Mouse (Mus musculus) spleen, adult 2 months (tissue): ENCODE data around the gene Krt34. TPM values are rescaled to one million over a fixed set of nuclear protein-coding genes. Genes with fewer than 3 reads are reported as not detected.

Source experiments
- DNase-seq, 2 experiments: peaks; one replicate each; pipeline versions ENCODE4 v3.0.0 to v3.0.0-alpha.2; 2012 to 2021; ENCODE audit warnings: low spot score in 2 of 2, low read depth in 1 of 2
- H3K27ac ChIP-seq: fragments of 200-500 bp; 2 replicates; pipeline ENCODE4 v1.5.1; 2012; ENCODE audit warnings: low read length, inconsistent platforms; ENCODE audit not compliant: insufficient read depth
- H3K27me3 ChIP-seq: fragments of 200-500 bp; 2 replicates; pipeline ENCODE4 v1.6.1; 2012; ENCODE audit warnings: mild to moderate bottlenecking, moderate library complexity, low read length, inconsistent platforms; ENCODE audit not compliant: control insufficient read depth, insufficient read depth
- H3K36me3 ChIP-seq: fragments of 200-500 bp; 2 replicates; pipeline ENCODE4 v1.6.1; 2012; ENCODE audit warnings: mild to moderate bottlenecking, low read length, inconsistent platforms; ENCODE audit not compliant: control insufficient read depth, insufficient read depth
- H3K4me1 ChIP-seq: fragments of 200-500 bp; 2 replicates; pipeline ENCODE4 v1.6.1; 2011; ENCODE audit warnings: inconsistent platforms; ENCODE audit not compliant: control insufficient read depth, insufficient read depth, insufficient read length
- H3K4me3 ChIP-seq: fragments of 200-500 bp; 2 replicates; pipeline ENCODE4 v1.5.1; 2011; ENCODE audit warnings: mild to moderate bottlenecking, inconsistent platforms; ENCODE audit not compliant: insufficient read depth, insufficient read length; ENCODE audit errors: extremely low read depth
- CTCF ChIP-seq: fragments of 200-500 bp; IDR thresholded peaks from 2 replicates; pipeline ENCODE4 v1.5.1; 2011; ENCODE audit warnings: mild to moderate bottlenecking, inconsistent platforms; ENCODE audit not compliant: insufficient read depth, insufficient read length, insufficient replicate concordance; ENCODE audit errors: extremely low read depth
- POLR2A ChIP-seq: fragments of 200-500 bp; IDR thresholded peaks from 2 replicates; pipeline ENCODE4 v1.6.1; 2011; ENCODE audit warnings: low read depth, low read length, inconsistent platforms
- WGBS: fragments of 180-500 bp; shearing (Covaris S2); methylation state at CpG from one replicate; pipeline ENCODE4 v1.1.7; 2018; 5-methylcytosine and 5-hydroxymethylcytosine counted together
- polyA plus RNA-seq: library from polyadenylated mRNA; depleted of rRNA; stranded (reverse); fragments of >200 nt; gene quantifications from 2 replicates; pipeline ENCODE4 v1.2.3, GENCODE M21; 2012; rRNA removed

Krt34 gene
- polyA plus RNA-seq, 1 experiment: not detected

DNA sequence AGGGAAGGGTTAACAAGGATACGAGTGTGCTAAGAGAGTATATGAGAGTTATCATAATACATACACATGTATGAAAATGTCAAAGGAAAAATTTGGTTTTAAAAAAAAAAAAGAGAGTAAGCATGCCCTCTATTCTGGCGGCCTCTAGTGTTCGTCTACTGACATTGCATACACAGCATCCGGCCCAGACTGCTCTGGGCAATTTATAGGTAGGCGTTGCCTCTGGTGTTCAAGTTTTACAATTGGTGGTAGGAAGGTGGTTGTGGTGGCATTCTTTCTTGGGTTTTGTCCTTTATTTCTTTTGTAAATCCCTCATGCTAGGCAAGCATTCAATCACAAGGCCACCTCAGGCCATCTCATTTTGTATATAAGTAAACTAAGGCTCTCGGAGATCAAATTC, 36.5 kb downstream of the Krt34 start:
- no peak for DNase-seq
- WGBS: 20% methylated on average over 6 of the region's 6 CpGs

DNA sequence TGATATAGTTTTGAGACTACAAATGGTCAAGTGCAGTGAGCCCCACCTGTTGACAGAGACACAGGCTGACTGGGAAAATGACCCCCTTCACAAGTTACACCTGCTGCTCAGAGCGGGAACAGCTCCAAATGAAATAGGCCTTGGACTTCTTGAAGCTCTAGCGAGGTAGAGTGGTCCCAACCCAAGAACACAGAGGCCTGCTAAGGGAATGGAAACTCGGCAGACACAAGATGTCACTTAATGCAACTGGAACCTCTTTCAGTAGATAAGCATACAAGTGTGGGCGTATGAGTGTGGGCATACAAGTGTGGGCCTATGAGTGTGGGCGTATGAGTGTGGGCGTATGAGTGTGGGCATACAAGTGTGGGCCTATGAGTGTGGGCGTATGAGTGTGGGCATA, 42.3 kb downstream of the Krt34 start:
- TF ChIP-seq CTCF (no peak), POLR2A (no peak)
- no peak for DNase-seq
- Histone ChIP-seq H3K36me3 (no peaks in the 10 kb centered on the region), H3K27me3 (no peaks in the 10 kb centered on the region), H3K4me3 (no peak overlapping the region), H3K4me1 (no peaks in the 10 kb centered on the region), H3K27ac (no peak overlapping the region)
- 87% methylated on average over 7 of the region's 7 CpGs for WGBS

More for the DNA sequence above, 36.5 kb downstream of the Krt34 start:
- H3K4me3 ChIP-seq: no peak overlapping the region
- H3K27ac ChIP-seq: no peak overlapping the region
- no peaks in the 10 kb centered on the region for H3K36me3 ChIP-seq
- TF ChIP-seq POLR2A: no peak
- TF ChIP-seq CTCF: peak; percentile 43; the same call in 1 of the 2 replicates
- H3K4me1 ChIP-seq: no peaks in the 10 kb centered on the region
- no peaks in the 10 kb centered on the region for H3K27me3 ChIP-seq

GRCm38 (mm10) chr11:99994384-99994661, 47.0 kb downstream of the Krt34 start:
- Histone ChIP-seq H3K4me3 (no peak overlapping the region), H3K36me3 (no peaks in the 10 kb centered on the region), H3K27ac (no peak overlapping the region), H3K4me1 (no peaks in the 10 kb centered on the region), H3K27me3 (no peaks in the 10 kb centered on the region)
- no peak for TF ChIP-seq CTCF
- TF ChIP-seq POLR2A: no peak
- DNase-seq: no peak
- WGBS: 67% methylated on average over 4 of the region's 4 CpGs

- Histone ChIP-seq H3K36me3 (no peaks in the 10 kb centered on the region), H3K4me3 (no peak within 1 kb of the TSS), H3K27ac (no peak within 1 kb of the TSS), H3K27me3 (no peaks in the 10 kb centered on the region), H3K4me1 (no peaks in the 10 kb centered on the region)
- DNase-seq: no peak
- 20% methylated on average over 26 of the region's 26 CpGs for WGBS
- TF ChIP-seq POLR2A (no peak), CTCF (no peak)
These were observed 47.6 kb downstream of the Krt34 start, which contains the start of gene Krtap17-1 for GRCm38 (mm10) chr11:99993620-99994383. Krtap17-1 (minus strand) TSS chr11:99993994.

- Histone ChIP-seq H3K27ac (no peak overlapping the region), H3K36me3 (no peaks in the 10 kb centered on the region), H3K4me1 (no peaks in the 10 kb centered on the region), H3K27me3 (no peaks in the 10 kb centered on the region), H3K4me3 (no peak overlapping the region)
- TF ChIP-seq CTCF (no peak), POLR2A (no peak)
- no peak for DNase-seq
- 81% methylated on average over 3 of the region's 3 CpGs for WGBS
These were observed 50.8 kb downstream of the Krt34 start for GRCm38 (mm10) chr11:99990571-99990970.

GRCm38 (mm10) chr11:99989881-99990405, 51.4 kb downstream of the Krt34 start:
- DNase-seq: no peak
- no peak overlapping the region for H3K27ac ChIP-seq
- no peaks in the 10 kb centered on the region for H3K27me3 ChIP-seq
- no peak overlapping the region for H3K4me3 ChIP-seq
- WGBS: 86% methylated on average over 6 of the region's 6 CpGs
- H3K4me1 ChIP-seq: no peaks in the 10 kb centered on the region
- H3K36me3 ChIP-seq: no peaks in the 10 kb centered on the region
- TF ChIP-seq CTCF (no peak), POLR2A (no peak)

GRCm38 (mm10) chr11:99988530-99988929, 52.8 kb downstream of the Krt34 start:
- 94% methylated on average over 3 of the region's 3 CpGs for WGBS
- Histone ChIP-seq H3K27me3 (no peaks in the 10 kb centered on the region), H3K27ac (no peak overlapping the region), H3K36me3 (no peaks in the 10 kb centered on the region), H3K4me3 (no peak overlapping the region), H3K4me1 (no peaks in the 10 kb centered on the region)
- DNase-seq: no peak
- TF ChIP-seq CTCF (no peak), POLR2A (no peak)

Other genes with a start within 250 kb of the Krt34 start
- not detected in 2 replicates for gene Gm11596, start 248.1 kb downstream of the Krt34 start, polyA plus RNA-seq
- gene Gm11569, start 242.6 kb downstream of the Krt34 start, polyA plus RNA-seq: not detected in 2 replicates
- gene Gm11554, start 237.1 kb downstream of the Krt34 start, polyA plus RNA-seq: not detected in 2 replicates
- not detected in 2 replicates for gene Krtap4-13, start 231.7 kb downstream of the Krt34 start, polyA plus RNA-seq
- gene Gm11564, start 225.9 kb downstream of the Krt34 start, polyA plus RNA-seq: not detected in 2 replicates
- gene 2300003K06Rik, start 203.5 kb downstream of the Krt34 start, polyA plus RNA-seq: not detected in 2 replicates
- not detected in 2 replicates for gene Krtap4-16, start 189.9 kb downstream of the Krt34 start, polyA plus RNA-seq
- not detected in 2 replicates for gene Gm11568, start 183.6 kb downstream of the Krt34 start, polyA plus RNA-seq
- not detected in 2 replicates for gene Gm11559, start 177.1 kb downstream of the Krt34 start, polyA plus RNA-seq
- not detected in 2 replicates for gene Krtap9-1, start 168.2 kb downstream of the Krt34 start, polyA plus RNA-seq
- not detected in 2 replicates for gene Gm11567, start 162.4 kb downstream of the Krt34 start, polyA plus RNA-seq
- not detected in 2 replicates for gene Krtap31-1, start 133.6 kb downstream of the Krt34 start, polyA plus RNA-seq
- gene Gm11565, start 126.8 kb downstream of the Krt34 start, polyA plus RNA-seq: not detected in 2 replicates
- gene Krtap31-2, start 105.3 kb downstream of the Krt34 start, polyA plus RNA-seq: not detected in 2 replicates
- not detected in 2 replicates for gene Krtap9-5, start 93.1 kb downstream of the Krt34 start, polyA plus RNA-seq
- not detected in 2 replicates for gene Krtap29-1, start 62.5 kb downstream of the Krt34 start, polyA plus RNA-seq
- not detected in 2 replicates for gene Krtap16-1, start 55.0 kb downstream of the Krt34 start, polyA plus RNA-seq
- gene Krtap17-1, start 47.6 kb downstream of the Krt34 start, polyA plus RNA-seq: not detected in 2 replicates
- not detected in 2 replicates for gene Krt33a, start 25.3 kb downstream of the Krt34 start, polyA plus RNA-seq
- not detected in 2 replicates for gene Krt33b, start 11.7 kb downstream of the Krt34 start, polyA plus RNA-seq
- not detected in 2 replicates for gene Krt31, start 9.0 kb upstream of the Krt34 start, polyA plus RNA-seq
- gene Krt32, start 46.7 kb upstream of the Krt34 start, polyA plus RNA-seq: not detected in 2 replicates
- not detected in 2 replicates for gene Krt35, start 54.7 kb upstream of the Krt34 start, polyA plus RNA-seq
- not detected in 2 replicates for gene Krt36, start 64.1 kb upstream of the Krt34 start, polyA plus RNA-seq
- 0.08 TPM in 1 of 2 replicates, not detected in the other for gene Krt13, start 80.0 kb upstream of the Krt34 start, polyA plus RNA-seq
- gene Krt15, start 94.4 kb upstream of the Krt34 start, polyA plus RNA-seq: not detected in 2 replicates
- gene Krt19, start 107.1 kb upstream of the Krt34 start, polyA plus RNA-seq: 3.2 and 4.9 TPM in 2 replicates
- not detected in 2 replicates for gene Krt9, start 151.7 kb upstream of the Krt34 start, polyA plus RNA-seq
- gene Krt14, start 166.0 kb upstream of the Krt34 start, polyA plus RNA-seq: 0.20 TPM in 1 of 2 replicates, not detected in the other
- not detected in 2 replicates for gene Krt16, start 207.3 kb upstream of the Krt34 start, polyA plus RNA-seq
- gene Krt17, start 219.5 kb upstream of the Krt34 start, polyA plus RNA-seq: not detected in 2 replicates
- not detected in 2 replicates for gene Krt42, start 228.3 kb upstream of the Krt34 start, polyA plus RNA-seq